Mouse (Mus musculus) stomach, embryonic 14.5 days (tissue): ENCODE results near the gene Celsr3. TPM values are rescaled to one million over a fixed set of nuclear protein-coding genes. Genes with fewer than 3 reads are reported as not detected.

Source experiments
- ATAC-seq: fragments of 200-750 bp; cut with Nextera tagmentation; 2 replicates; pipeline ENCODE4 v1.8.0; 2017; ENCODE audit warnings: low read depth, moderate TSS enrichment; ENCODE audit not compliant: insufficient number of reproducible peaks, insufficient read depth, low FRiP score
- H3K27ac ChIP-seq: fragments of 300-500 bp; sonication (generic); 2 replicates; pipeline ENCODE4 v1.5.1; 2014; ENCODE audit warnings: mild to moderate bottlenecking, low read length, moderate library complexity, mixed read lengths
- H3K27me3 ChIP-seq: fragments of 300-500 bp; sonication (generic); 2 replicates; pipeline ENCODE4 v1.6.1; 2014; ENCODE audit warnings: low read length, control low read depth, mixed read lengths; ENCODE audit not compliant: control insufficient read depth, insufficient read depth
- H3K36me3 ChIP-seq: fragments of 300-500 bp; sonication (generic); 2 replicates; pipeline ENCODE4 v1.6.1; 2014; ENCODE audit warnings: mild to moderate bottlenecking, control low read depth, low read length, moderate library complexity, mixed read lengths; ENCODE audit not compliant: control insufficient read depth, insufficient read depth
- H3K4me1 ChIP-seq: fragments of 300-500 bp; sonication (generic); 2 replicates; pipeline ENCODE4 v1.6.1; 2014; ENCODE audit warnings: low read length, control low read depth, mixed read lengths; ENCODE audit not compliant: control insufficient read depth, insufficient read depth
- H3K4me2 ChIP-seq: fragments of 300-500 bp; sonication (generic); replicated peaks from 2 replicates; pipeline ENCODE4 v1.6.1; 2014; ENCODE audit warnings: low read depth, low read length, control low read depth
- H3K4me3 ChIP-seq: fragments of 300-500 bp; sonication (generic); 2 replicates; pipeline ENCODE4 v1.5.1; 2014; ENCODE audit warnings: low read depth, low read length, control low read depth
- H3K9ac ChIP-seq: fragments of 300-500 bp; sonication (generic); replicated peaks from 2 replicates; pipeline ENCODE4 v1.6.1; 2014; ENCODE audit warnings: low read depth, mild to moderate bottlenecking, control low read depth, low read length, moderate library complexity, mixed read lengths
- H3K9me3 ChIP-seq: fragments of 300-500 bp; sonication (generic); 2 replicates; pipeline ENCODE4 v1.6.1; 2016; ENCODE audit warnings: low read depth, low read length, control low read depth; ENCODE audit not compliant: control insufficient read depth
- WGBS: fragments of 180-500 bp; shearing (Covaris S2); extraction: QIAGEN DNeasy Blood & Tissue Kit; methylation state at CpG from one replicate; pipeline ENCODE4 v1.1.7; 2014; 5-methylcytosine and 5-hydroxymethylcytosine counted together
- microRNA-seq: library from miRNA; unstranded; fragments of <30 nt; microRNA quantifications from one replicate; pipeline ENCODE4, GENCODE M21; 2016
- polyA plus RNA-seq: library from polyadenylated mRNA; unstranded; fragments of >200 nt; fragmentation: Nextera tagmentation; extraction: Ambion mirVana; gene quantifications from 2 replicates; pipeline ENCODE4 v1.2.1, GENCODE M21; 2014

Celsr3 gene
- polyA plus RNA-seq, 1 experiment from 2014 or later, result 1.8 TPM

DNA sequence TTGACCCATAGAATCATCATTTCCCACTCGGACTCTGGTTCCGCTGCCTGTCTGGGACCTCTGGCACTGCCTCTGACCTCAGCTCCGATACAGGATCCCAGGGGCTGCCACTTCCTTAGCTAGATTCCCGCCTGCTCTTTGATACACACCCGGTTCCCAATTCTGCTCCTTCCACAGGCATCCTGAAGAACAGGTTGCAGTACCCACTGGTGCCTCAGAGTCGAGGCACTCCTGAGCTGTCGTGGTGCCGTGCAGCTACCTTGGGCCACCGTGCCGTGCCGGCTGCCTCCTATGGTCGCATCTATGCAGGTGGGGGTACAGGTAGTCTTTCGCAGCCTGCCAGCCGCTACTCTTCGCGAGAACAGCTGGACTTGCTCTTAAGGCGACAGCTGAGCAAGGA is 22.3 kb downstream of the Celsr3 start:
- Histone ChIP-seq H3K27me3 (no peaks in the 10 kb centered on the region), H3K36me3 (no peaks in the 10 kb centered on the region), H3K27ac (no peak overlapping the region), H3K9me3 (no peaks in the 10 kb centered on the region), H3K4me3 (no peak overlapping the region), H3K4me2 (no peak overlapping the region), H3K9ac (no peak overlapping the region), H3K4me1 (peaks cover 9% of the 10 kb centered on the region; the same call in 1 of the 2 replicates)
- WGBS, result 56% methylated on average over 17 of the region's 17 CpGs
- ATAC-seq, result no peak

DNA sequence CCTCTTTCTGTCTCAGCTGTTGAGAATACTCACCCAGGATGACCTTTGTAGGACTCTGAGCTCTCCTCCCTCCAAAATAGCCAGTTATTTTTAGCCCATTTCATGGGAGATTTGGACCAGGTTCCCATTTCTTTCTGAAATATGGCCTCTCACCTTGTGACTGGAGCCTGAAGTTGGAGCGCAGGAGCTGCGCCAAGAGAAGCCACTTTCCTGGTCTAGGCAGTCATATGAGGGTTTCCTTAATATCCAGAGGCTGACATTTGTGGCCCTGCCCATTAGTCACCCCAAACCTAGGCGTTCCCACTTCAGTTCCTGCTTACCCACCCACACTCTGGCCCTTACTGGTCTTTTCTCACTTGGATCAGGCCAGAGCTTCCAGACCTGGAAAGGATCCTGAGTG is 26.9 kb downstream of the Celsr3 start, which contains the start of gene Slc26a6:
Gene Slc26a6 (plus strand): TSS at position 308 of the 400 bp plus-strand sequence.
- H3K27ac ChIP-seq, result peak within 1 kb of the TSS; percentile 78
- no peaks in the 10 kb centered on the region for H3K27me3 ChIP-seq
- peak within 1 kb of the TSS; percentile 58 for H3K4me2 ChIP-seq
- WGBS, result 82% methylated on average over 3 of the region's 3 CpGs
- 0 out of 2 replicates have a peak, but pooled peaks cover 3% of the 10 kb centered on the region for H3K36me3 ChIP-seq
- ATAC-seq, result no peak
- H3K4me1 ChIP-seq, result peaks cover 17% of the 10 kb centered on the region; the same call in 1 of the 2 replicates
- H3K9ac ChIP-seq, result peak within 1 kb of the TSS; percentile 63
- H3K9me3 ChIP-seq, result no peaks in the 10 kb centered on the region
- peak within 1 kb of the TSS; percentile 78 for H3K4me3 ChIP-seq

DNA sequence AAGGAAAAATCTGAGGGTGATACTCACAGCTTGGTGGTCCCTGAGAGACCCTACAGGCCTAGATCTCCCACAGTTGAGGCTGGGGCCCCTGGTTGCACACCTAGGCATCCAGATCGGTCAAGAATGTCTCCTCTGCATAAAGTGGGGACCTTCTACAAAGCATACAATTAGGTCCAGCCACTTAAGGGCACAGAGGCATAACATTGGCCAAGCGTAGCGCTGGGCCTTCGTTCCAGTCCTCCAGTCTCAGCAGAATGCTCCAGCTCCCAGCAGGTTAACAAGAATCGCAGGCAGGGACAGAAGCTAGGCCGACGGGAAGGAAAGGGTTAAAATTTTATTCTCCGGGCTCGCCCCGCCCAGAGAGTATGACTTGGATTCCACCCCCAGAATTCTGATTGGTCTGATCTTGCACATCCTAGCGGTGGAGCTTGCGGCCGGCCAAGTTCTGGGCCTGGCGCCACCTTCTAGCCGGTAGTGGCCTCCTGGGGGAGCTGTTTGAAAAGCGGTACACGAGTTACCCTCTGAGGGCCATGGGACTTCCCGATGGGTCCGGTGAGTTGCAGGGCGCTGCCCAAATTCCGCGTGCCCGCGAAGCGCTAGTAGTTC is 27.6 kb downstream of the Celsr3 start:
- Histone ChIP-seq H3K4me3 (peak overlapping the region; percentile 78), H3K4me2 (peak overlapping the region; percentile 58), H3K36me3 (peaks cover 5% of the 10 kb centered on the region; the same call in 1 of the 2 replicates), H3K9me3 (no peaks in the 10 kb centered on the region), H3K27ac (peak overlapping the region; percentile 78), H3K9ac (peak overlapping the region; percentile 63), H3K27me3 (no peaks in the 10 kb centered on the region), H3K4me1 (peaks cover 17% of the 10 kb centered on the region; the same call in 1 of the 2 replicates)
- peak; percentile 93 for ATAC-seq
- 4% methylated on average over 25 of the region's 25 CpGs for WGBS

DNA sequence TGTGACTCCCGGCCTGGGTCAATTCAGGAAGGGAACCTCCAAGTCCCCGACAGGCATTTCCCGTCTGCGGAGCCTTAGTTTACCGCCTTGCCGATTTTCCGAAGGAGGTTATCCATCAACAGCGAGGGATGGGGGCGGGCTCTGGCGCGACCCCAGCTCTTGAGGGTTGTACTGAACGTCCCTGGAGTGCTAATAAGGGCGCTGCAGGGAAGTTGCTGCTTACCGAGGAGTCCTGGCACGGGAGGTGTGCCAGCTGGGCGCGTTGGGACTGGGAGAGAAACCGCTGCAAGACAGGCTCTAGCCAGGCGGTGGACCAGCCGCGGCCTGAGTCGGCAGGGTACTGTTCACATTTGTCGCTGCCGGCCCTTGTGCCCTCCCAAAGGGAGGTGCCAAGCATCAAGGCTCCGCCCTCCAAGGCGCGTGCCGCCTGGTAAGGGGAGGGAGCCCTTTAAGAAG is 28.1 kb downstream of the Celsr3 start:
- peak overlapping the region; percentile 78 for H3K27ac ChIP-seq
- peaks cover 5% of the 10 kb centered on the region; the same call in 1 of the 2 replicates for H3K36me3 ChIP-seq
- WGBS, result 0% methylated on average over 28 of the region's 28 CpGs
- H3K27me3 ChIP-seq, result no peaks in the 10 kb centered on the region
- peak overlapping the region; percentile 78 for H3K4me3 ChIP-seq
- H3K4me1 ChIP-seq, result peaks cover 17% of the 10 kb centered on the region; the same call in 1 of the 2 replicates
- peak; percentile 80 for ATAC-seq
- H3K9ac ChIP-seq, result peak overlapping the region; percentile 63
- no peaks in the 10 kb centered on the region for H3K9me3 ChIP-seq
- peak overlapping the region; percentile 58 for H3K4me2 ChIP-seq

DNA sequence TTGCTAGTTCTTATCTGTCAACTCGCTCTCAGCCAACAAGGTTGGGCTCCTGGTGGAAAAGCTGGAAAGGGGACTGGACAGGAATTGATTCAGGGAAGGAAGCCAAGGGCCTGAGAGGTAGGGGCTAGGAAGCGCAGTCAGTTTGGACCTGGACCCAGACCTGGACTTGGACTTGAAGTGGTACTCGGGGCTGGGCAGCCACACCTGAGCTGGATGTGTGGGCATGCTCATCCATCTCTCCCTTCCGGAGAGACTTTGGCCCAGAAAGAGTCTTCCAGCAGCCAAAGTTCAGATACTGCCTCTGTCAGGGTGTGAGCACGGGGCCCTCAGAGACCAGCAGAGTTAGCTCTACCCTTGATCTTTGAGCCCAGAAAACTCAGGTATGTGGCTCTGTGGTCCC is 29.2 kb downstream of the Celsr3 start:
- Histone ChIP-seq H3K9me3 (no peaks in the 10 kb centered on the region), H3K27me3 (no peaks in the 10 kb centered on the region), H3K4me2 (no peak overlapping the region), H3K27ac (no peak overlapping the region), H3K4me3 (no peak overlapping the region), H3K9ac (no peak overlapping the region), H3K36me3 (peaks cover 6% of the 10 kb centered on the region; the same call in 1 of the 2 replicates), H3K4me1 (peaks cover 17% of the 10 kb centered on the region; the same call in 1 of the 2 replicates)
- ATAC-seq, result no peak
- WGBS, result 48% methylated on average over 5 of the region's 5 CpGs

DNA sequence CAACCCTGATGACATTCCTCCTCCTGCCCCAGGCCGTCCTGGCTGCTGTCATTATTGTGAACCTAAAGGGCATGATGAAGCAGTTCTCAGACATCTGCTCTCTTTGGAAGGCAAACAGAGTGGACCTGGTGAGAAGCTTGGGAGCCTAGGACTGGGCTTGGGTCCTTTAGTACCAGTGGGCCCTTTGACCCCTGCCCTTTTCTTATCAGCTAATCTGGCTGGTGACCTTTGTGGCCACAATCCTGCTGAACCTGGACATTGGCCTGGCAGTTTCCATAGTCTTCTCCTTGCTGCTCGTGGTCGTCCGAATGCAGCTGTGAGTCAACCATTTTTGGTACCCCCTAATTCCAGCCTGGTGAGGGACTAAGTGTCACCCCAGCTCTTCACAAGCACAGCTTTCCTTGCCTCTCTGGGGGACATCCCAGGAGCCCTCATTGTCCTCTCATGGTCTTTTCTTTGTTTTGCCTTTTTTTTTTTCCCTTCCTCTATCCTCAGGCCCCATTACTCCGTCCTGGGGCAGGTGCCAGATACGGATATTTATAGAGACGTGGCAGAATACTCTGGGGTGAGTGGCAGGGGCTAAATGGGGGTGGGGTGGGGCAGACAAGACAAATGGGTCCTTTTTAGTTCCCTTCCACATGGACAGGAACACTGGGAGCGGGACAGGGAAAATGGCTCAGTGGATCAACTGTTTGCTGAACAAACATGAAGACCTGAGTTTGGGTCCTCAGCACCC is 32.8 kb downstream of the Celsr3 start:
- Histone ChIP-seq H3K9me3 (no peaks in the 10 kb centered on the region), H3K27me3 (no peaks in the 10 kb centered on the region), H3K36me3 (peaks cover 15% of the 10 kb centered on the region; the same call in 1 of the 2 replicates), H3K27ac (no peak overlapping the region), H3K9ac (no peak overlapping the region), H3K4me2 (no peak overlapping the region), H3K4me3 (no peak overlapping the region), H3K4me1 (peaks cover 5% of the 10 kb centered on the region; the same call in 1 of the 2 replicates)
- no peak for ATAC-seq
- 74% methylated on average over 8 of the region's 8 CpGs for WGBS

Small RNA genes lying within 50 kb of the gene (microRNA-seq; reads per million reads assigned to microRNA genes)
- not detected for gene Gm23156

Other genes with a start within 250 kb of the Celsr3 start
- 85.0 and 88.4 TPM in 2 replicates for gene Wdr6, start 247.6 kb upstream of the Celsr3 start, polyA plus RNA-seq
- gene P4htm, start 228.7 kb upstream of the Celsr3 start, polyA plus RNA-seq, result 6.1 and 6.2 TPM in 2 replicates
- gene Arih2, start 176.9 kb upstream of the Celsr3 start, polyA plus RNA-seq, result 36.2 and 36.8 TPM in 2 replicates
- gene Slc25a20, start 164.2 kb upstream of the Celsr3 start, polyA plus RNA-seq, result 21.9 and 25.2 TPM in 2 replicates
- 30.4 and 33.6 TPM in 2 replicates for gene Prkar2a, start 137.0 kb upstream of the Celsr3 start, polyA plus RNA-seq
- 118 and 123 TPM in 2 replicates for gene Ip6k2, start 42.5 kb upstream of the Celsr3 start, polyA plus RNA-seq
- 11.9 and 15.3 TPM in 2 replicates for gene Nckipsd, start 18.0 kb upstream of the Celsr3 start, polyA plus RNA-seq
- gene Slc26a6, start 27.0 kb downstream of the Celsr3 start, polyA plus RNA-seq, result 17.8 and 19.1 TPM in 2 replicates
- not detected in 2 replicates for gene Tmem89, start 88.3 kb downstream of the Celsr3 start, polyA plus RNA-seq
- 456 and 466 TPM in 2 replicates for gene Uqcrc1, start 110.3 kb downstream of the Celsr3 start, polyA plus RNA-seq
- gene Col7a1, start 127.3 kb downstream of the Celsr3 start, polyA plus RNA-seq, result 4.1 and 4.5 TPM in 2 replicates
- 0.45 TPM in 1 of 2 replicates, not detected in the other for gene Ucn2, start 159.7 kb downstream of the Celsr3 start, polyA plus RNA-seq
- 7.9 and 8.5 TPM in 2 replicates for gene Pfkfb4, start 165.5 kb downstream of the Celsr3 start, polyA plus RNA-seq
- 75.0 and 84.4 TPM in 2 replicates for gene Shisa5, start 212.2 kb downstream of the Celsr3 start, polyA plus RNA-seq
- 11.6 and 12.2 TPM in 2 replicates for gene Trex1, start 233.4 kb downstream of the Celsr3 start, polyA plus RNA-seq
- 27.2 and 29.3 TPM in 2 replicates for gene Atrip, start 247.8 kb downstream of the Celsr3 start, polyA plus RNA-seq